Mouse (Mus musculus): ENCODE results near the gene Drap1.

Gene Drap1

GRCm38 (mm10) chr19:5377446-5377845 lies 47.3 kb downstream of the Drap1 start:
- no peak for DNase-seq (ENCODE audit: low read depth)

- no peak for DNase-seq (ENCODE audit: low read depth)
Observed at GRCm38 (mm10) chr19:5374748-5375147, 50.0 kb downstream of the Drap1 start.

- DNase-seq (ENCODE audit: low read depth), result no peak
Observed at GRCm38 (mm10) chr19:5374177-5374576, 50.6 kb downstream of the Drap1 start.
